In genomic region chr13:64410604-64411003, GRCm38 (mm10) we compare ENCODE assay signal across 14 mouse cellular contexts. TPM values are rescaled to one million over a fixed set of nuclear protein-coding genes. Genes with fewer than 3 reads are reported as not detected.
A peak's percentile ranks its signal among the peaks of the same experiment; 100 is the strongest.
DNase-seq lines count a peak whose midpoint lies in the region; ATAC-seq and TF ChIP-seq lines count a peak whose summit lies in the region.
"Had no signal": no experiment of that assay in that cellular context is flagged by ENCODE, and none has a peak within 500 bp of the region (broad histone marks: within the 10 kb centered on the region; RNA-seq: fewer than 3 reads in every experiment).

No protein-coding gene starts in this region.

- DNase-seq in embryonic facial prominence, embryonic 14.5 days (ENCODE audit: low spot score) = peak; percentile 47
- no peak for DNase-seq in embryonic facial prominence, embryonic 10.5 days (ENCODE audit: low spot score)
- peak; percentile 48 for DNase-seq in c-Kit-positive CD71-positive TER-119-positive erythroid progenitor cells, embryonic 14.5 days (ENCODE audit: low spot score)
- no peak for DNase-seq in stomach, postnatal 0 days (ENCODE audit: low spot score)
- no peak for DNase-seq in natural killer cell, adult 2 months (ENCODE audit: low spot score in 2 of 2)
- no peak for DNase-seq in gastrocnemius, postnatal 14 days
- no peak for DNase-seq in frontal cortex, adult 2 months (ENCODE audit: extremely low spot score in 1 of 2, low spot score in 1 of 2)
- DNase-seq: cerebellum, postnatal 25 days; right cerebral cortex, postnatal 4 days had no signal

- no peak; the same call in 1 of the 2 replicates for ATAC-seq in embryonic facial prominence, embryonic 14.5 days (ENCODE audit: low read depth)
- ATAC-seq in liver, embryonic 12.5 days = peak; percentile 81
- peak; percentile 49; the same call in 1 of the 2 replicates for ATAC-seq in stomach, postnatal 0 days (ENCODE audit: low FRiP score, low TSS enrichment)

- H3K36me3 ChIP-seq in embryonic facial prominence, embryonic 14.5 days (ENCODE audit: control insufficient read depth, insufficient read depth, low read length) = no peaks in the 10 kb centered on the region
- no peaks in the 10 kb centered on the region for H3K36me3 ChIP-seq in embryonic facial prominence, embryonic 10.5 days (replicated peaks)
- H3K36me3 ChIP-seq in liver, embryonic 12.5 days = no peaks in the 10 kb centered on the region
- H3K36me3 ChIP-seq in stomach, postnatal 0 days (ENCODE audit: control insufficient read depth, insufficient read depth, low read length) = no peaks in the 10 kb centered on the region
- H3K36me3 ChIP-seq: G1E; heart, embryonic 13.5 days had no signal

- H3K27me3 ChIP-seq in embryonic facial prominence, embryonic 14.5 days (replicated peaks; ENCODE audit: control insufficient read depth, insufficient read depth, low read length) = no peaks in the 10 kb centered on the region
- H3K27me3 ChIP-seq in embryonic facial prominence, embryonic 10.5 days (replicated peaks; ENCODE audit: low read depth, poor library complexity, severe bottlenecking) = no peaks in the 10 kb centered on the region
- no peaks in the 10 kb centered on the region for H3K27me3 ChIP-seq in liver, embryonic 12.5 days (replicated peaks)
- H3K27me3 ChIP-seq in stomach, postnatal 0 days (ENCODE audit: control insufficient read depth, insufficient read depth, low read length) = no peaks in the 10 kb centered on the region
- H3K27me3 ChIP-seq: heart, embryonic 13.5 days had no signal

- H3K4me2 ChIP-seq in embryonic facial prominence, embryonic 14.5 days (ENCODE audit: low read depth, low read length) = no peak overlapping the region
- H3K4me2 ChIP-seq in liver, embryonic 12.5 days = peak overlapping the region; percentile 62
- no peak overlapping the region for H3K4me2 ChIP-seq in stomach, postnatal 0 days (replicated peaks; ENCODE audit: low read depth)
- H3K4me2 ChIP-seq: heart, embryonic 13.5 days had no signal

- no peak for TF ChIP-seq CTCF in stomach, postnatal 0 days (IDR thresholded peaks at IDR 0.05; ENCODE audit: low read depth)

- H3K9ac ChIP-seq in embryonic facial prominence, embryonic 14.5 days (ENCODE audit: low read depth, low read length) = no peak overlapping the region
- peak overlapping the region; percentile 41; the same call in 1 of the 2 replicates for H3K9ac ChIP-seq in liver, embryonic 12.5 days
- no peak overlapping the region for H3K9ac ChIP-seq in stomach, postnatal 0 days (ENCODE audit: low read length)
- H3K9ac ChIP-seq: heart, embryonic 13.5 days had no signal

- intact Hi-C loops in gastrocnemius, postnatal 14 days (cut with DNase I; ENCODE audit: low total_unique reads) = no loop called here

- 78% methylated on average over 5 of the region's 5 CpGs for whole genome bisulfite sequencing in embryonic facial prominence, embryonic 14.5 days
- 80% methylated on average over 5 of the region's 5 CpGs for WGBS in embryonic facial prominence, embryonic 10.5 days
- WGBS in liver, embryonic 12.5 days (ENCODE audit: insufficient replicate concordance) = 14% methylated on average over 5 of the region's 5 CpGs
- WGBS in stomach, postnatal 0 days = 66% methylated on average over 5 of the region's 5 CpGs

- no peak overlapping the region for H3K4me3 ChIP-seq in embryonic facial prominence, embryonic 14.5 days (ENCODE audit: low read depth, low read length)
- no peak overlapping the region for H3K4me3 ChIP-seq in embryonic facial prominence, embryonic 10.5 days
- H3K4me3 ChIP-seq in liver, embryonic 12.5 days = no peak overlapping the region
- no peak overlapping the region for H3K4me3 ChIP-seq in stomach, postnatal 0 days (ENCODE audit: low read depth, low read length)
- H3K4me3 ChIP-seq: heart, embryonic 13.5 days; layer of hippocampus, adult 2 months had no signal

- H3K9me3 ChIP-seq in embryonic facial prominence, embryonic 14.5 days (ENCODE audit: control insufficient read depth, low read length) = no peaks in the 10 kb centered on the region
- H3K9me3 ChIP-seq in embryonic facial prominence, embryonic 10.5 days = no peaks in the 10 kb centered on the region
- no peaks in the 10 kb centered on the region for H3K9me3 ChIP-seq in liver, embryonic 12.5 days (replicated peaks)
- no peaks in the 10 kb centered on the region for H3K9me3 ChIP-seq in stomach, postnatal 0 days (ENCODE audit: control insufficient read depth, low read length)
- H3K9me3 ChIP-seq: G1E; heart, embryonic 13.5 days had no signal

- TF ChIP-seq EP300 in stomach, postnatal 0 days (optimal IDR thresholded peaks at IDR 0.05) = no peak

- H3K27ac ChIP-seq in embryonic facial prominence, embryonic 14.5 days (replicated peaks; ENCODE audit: low read depth, low read length) = no peak overlapping the region
- H3K27ac ChIP-seq in embryonic facial prominence, embryonic 10.5 days (replicated peaks) = no peak overlapping the region
- H3K27ac ChIP-seq in liver, embryonic 12.5 days = peak overlapping the region; percentile 94
- H3K27ac ChIP-seq in stomach, postnatal 0 days (replicated peaks) = no peak overlapping the region
- H3K27ac ChIP-seq: heart, embryonic 13.5 days; layer of hippocampus, adult 2 months; macrophage had no signal

- H3K4me1 ChIP-seq in embryonic facial prominence, embryonic 14.5 days (ENCODE audit: control insufficient read depth, insufficient read depth, low read length) = no peaks in the 10 kb centered on the region
- H3K4me1 ChIP-seq in embryonic facial prominence, embryonic 10.5 days = no peaks in the 10 kb centered on the region
- H3K4me1 ChIP-seq in liver, embryonic 12.5 days = peaks cover 60% of the 10 kb centered on the region
- no peaks in the 10 kb centered on the region for H3K4me1 ChIP-seq in stomach, postnatal 0 days (replicated peaks; ENCODE audit: control insufficient read depth, insufficient read depth)

RNA-seq across cellular contexts. Expression of gene Cdk20, which starts 21.5 kb away (rescaled TPM):
- polyA plus RNA-seq in embryonic facial prominence, embryonic 14.5 days (2014; fragmentation: Nextera tagmentation; extraction: Ambion mirVana) = 11.0 and 11.6 TPM in 2 replicates
- 10.2 and 11.7 TPM in 2 replicates for polyA plus RNA-seq in embryonic facial prominence, embryonic 10.5 days (2016; fragmentation: Nextera tagmentation; extraction: Ambion mirVana)
- polyA plus RNA-seq in liver, embryonic 12.5 days (2016; fragmentation: Nextera tagmentation; extraction: Ambion mirVana) = 5.2 and 5.5 TPM in 2 replicates
- polyA plus RNA-seq in stomach, postnatal 0 days (2015; fragmentation: Nextera tagmentation; extraction: Ambion mirVana) = 4.5 and 5.3 TPM in 2 replicates
- 1 to 10 TPM; 2.5 to 3.1 TPM for total RNA-seq in gastrocnemius, postnatal 14 days (2021)
- 16.5 and 16.9 TPM in 2 replicates for polyA plus RNA-seq in frontal cortex, adult 2 months (2012; rRNA removed)

RNA-seq across cellular contexts. Expression of gene Ctsl, which starts 39.9 kb away (rescaled TPM):
- polyA plus RNA-seq in embryonic facial prominence, embryonic 14.5 days (2014; fragmentation: Nextera tagmentation; extraction: Ambion mirVana) = 213 and 225 TPM in 2 replicates
- polyA plus RNA-seq in embryonic facial prominence, embryonic 10.5 days (2016; fragmentation: Nextera tagmentation; extraction: Ambion mirVana) = 121 and 132 TPM in 2 replicates
- polyA plus RNA-seq in liver, embryonic 12.5 days (2016; fragmentation: Nextera tagmentation; extraction: Ambion mirVana) = 108 and 117 TPM in 2 replicates
- polyA plus RNA-seq in stomach, postnatal 0 days (2015; fragmentation: Nextera tagmentation; extraction: Ambion mirVana) = 183 and 184 TPM in 2 replicates
- total RNA-seq in gastrocnemius, postnatal 14 days (2021) = 100 to 1,000 TPM; 132 to 141 TPM
- polyA plus RNA-seq in frontal cortex, adult 2 months (2012; rRNA removed) = 141 and 143 TPM in 2 replicates

Comparison
In these comparisons a context has a peak if more than half of its experiments do, and no peak if none do; other contexts are left out.
1. DNase-seq: peak in embryonic facial prominence, embryonic 14.5 days (single experiment) and c-Kit-positive CD71-positive TER-119-positive erythroid progenitor cells, embryonic 14.5 days (single experiment); none in embryonic facial prominence, embryonic 10.5 days (single experiment), stomach, postnatal 0 days (single experiment), natural killer cell, adult 2 months (0 of 2), gastrocnemius, postnatal 14 days (single experiment) and frontal cortex, adult 2 months (0 of 2).